Mouse (Mus musculus) hindbrain, postnatal 0 days (tissue): Measurements from ENCODE around the gene Ankrd17. TPM values are rescaled to one million over a fixed set of nuclear protein-coding genes. Genes with fewer than 3 reads are reported as not detected.
A peak's percentile ranks its signal among the peaks of the same experiment; 100 is the strongest.

ENCODE experiments used
- ATAC-seq: fragments of 200-750 bp; cut with Nextera tagmentation; 2 replicates; pipeline ENCODE4 v1.8.0; 2017; ENCODE audit warnings: mild to moderate bottlenecking, moderate TSS enrichment, moderate library complexity
- DNase-seq: peaks from one replicate; pipeline ENCODE4 v3.0.0-alpha.2; 2015; ENCODE audit warnings: low spot score
- H3K27ac ChIP-seq: fragments of 300-500 bp; sonication (generic); 2 replicates; pipeline ENCODE4 v1.5.1; 2014; ENCODE audit warnings: mild to moderate bottlenecking
- H3K27me3 ChIP-seq: fragments of 300-500 bp; sonication (generic); 2 replicates; pipeline ENCODE4 v1.6.1; 2014; ENCODE audit warnings: low read length, mixed read lengths; ENCODE audit not compliant: insufficient read depth
- H3K36me3 ChIP-seq: fragments of 300-500 bp; sonication (generic); 2 replicates; pipeline ENCODE4 v1.6.1; 2014; ENCODE audit warnings: low read length, mixed read lengths; ENCODE audit not compliant: insufficient read depth
- H3K4me1 ChIP-seq: fragments of 300-500 bp; sonication (generic); 2 replicates; pipeline ENCODE4 v1.6.1; 2014; ENCODE audit warnings: antibody characterized with exemption, low read length, mixed read lengths; ENCODE audit not compliant: insufficient read depth
- H3K4me2 ChIP-seq: fragments of 300-500 bp; sonication (generic); 2 replicates; pipeline ENCODE4 v1.6.1; 2014; ENCODE audit warnings: low read depth, mild to moderate bottlenecking, low read length, moderate library complexity, mixed read lengths
- H3K4me3 ChIP-seq: fragments of 300-500 bp; sonication (generic); 2 replicates; pipeline ENCODE4 v1.5.1; 2014; ENCODE audit warnings: low read length
- H3K9ac ChIP-seq: fragments of 300-500 bp; sonication (generic); replicated peaks from 2 replicates; pipeline ENCODE4 v1.6.1; 2014; ENCODE audit warnings: mild to moderate bottlenecking, low read length, moderate library complexity, mixed read lengths
- H3K9me3 ChIP-seq: fragments of 300-500 bp; sonication (generic); 2 replicates; pipeline ENCODE4 v1.6.1; 2016; ENCODE audit warnings: low read length, mixed read lengths
- CTCF ChIP-seq: IDR thresholded peaks from 2 replicates; pipeline ENCODE4 v1.5.1; 2016; ENCODE audit warnings: antibody characterized with exemption, control low read depth, low read depth
- WGBS: fragments of 180-500 bp; shearing (Covaris S2); extraction: QIAGEN DNeasy Blood & Tissue Kit; methylation state at CpG from one replicate; pipeline ENCODE4 v1.1.7; 2014; 5-methylcytosine and 5-hydroxymethylcytosine counted together
- polyA plus RNA-seq: library from polyadenylated mRNA; unstranded; fragments of >200 nt; fragmentation: Nextera tagmentation; extraction: Ambion mirVana; gene quantifications from 2 replicates; pipeline ENCODE4 v1.2.1, GENCODE M21; 2015
- total RNA-seq: library from RNA; depleted of rRNA; stranded (reverse); fragments of >200 nt; gene quantifications from 2 replicates; pipeline ENCODE4 v1.2.3, GENCODE M21; 2014

Gene Ankrd17
- total and polyA plus RNA-seq, 2 experiments from 2014 or later, result 23.2 to 61.1 TPM

GRCm38 (mm10) chr5:90226696-90227095, 139.7 kb downstream of the Ankrd17 start:
- no peak for TF ChIP-seq CTCF
- peaks cover 32% of the 10 kb centered on the region; the same call in 1 of the 2 replicates for H3K36me3 ChIP-seq
- no peak overlapping the region for H3K4me2 ChIP-seq
- no peaks in the 10 kb centered on the region for H3K9me3 ChIP-seq
- H3K27ac ChIP-seq, result no peak overlapping the region
- no peak overlapping the region for H3K4me3 ChIP-seq
- H3K27me3 ChIP-seq, result no peaks in the 10 kb centered on the region
- no peak for DNase-seq
- no peak for ATAC-seq
- WGBS, result 97% methylated on average over 3 of the region's 3 CpGs
- no peak overlapping the region for H3K9ac ChIP-seq
- H3K4me1 ChIP-seq, result no peaks in the 10 kb centered on the region

DNA sequence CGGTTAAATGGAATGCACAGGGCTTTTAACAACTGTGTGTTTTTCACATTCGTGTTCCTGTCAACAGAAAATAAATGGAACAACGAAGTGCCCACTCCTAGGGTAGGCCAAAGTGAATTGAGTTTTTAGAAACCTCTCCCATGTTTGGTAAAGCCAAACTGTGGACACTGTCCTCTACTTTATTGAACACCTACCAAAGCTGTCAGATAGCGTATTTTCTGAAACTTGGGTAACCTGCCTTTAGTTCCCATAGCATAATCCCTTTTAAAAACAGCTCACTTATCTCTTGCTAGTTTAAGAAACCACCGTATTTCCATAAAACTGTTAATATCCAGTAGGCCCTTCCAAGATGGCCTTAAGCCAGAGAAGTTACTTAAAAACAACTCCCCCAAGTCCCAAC, 141.6 kb downstream of the Ankrd17 start:
- ATAC-seq (no peak), DNase-seq (no peak)
- Histone ChIP-seq H3K9ac (no peak overlapping the region), H3K27me3 (no peaks in the 10 kb centered on the region), H3K4me3 (no peak overlapping the region), H3K36me3 (peaks cover 29% of the 10 kb centered on the region; the same call in 1 of the 2 replicates), H3K4me2 (no peak overlapping the region), H3K9me3 (no peaks in the 10 kb centered on the region), H3K27ac (no peak overlapping the region), H3K4me1 (no peaks in the 10 kb centered on the region)
- no peak for TF ChIP-seq CTCF
- 87% methylated on average over 5 of the region's 5 CpGs for WGBS

GRCm38 (mm10) chr5:90223534-90224381, 142.6 kb downstream of the Ankrd17 start, which contains the start of gene Cox18:
TSS of gene Cox18 (minus strand) at chr5:90224001.
- Histone ChIP-seq H3K9ac (peak within 1 kb of the TSS; percentile 81), H3K4me1 (no peaks in the 10 kb centered on the region), H3K27me3 (no peaks in the 10 kb centered on the region), H3K4me3 (peak within 1 kb of the TSS; percentile 84), H3K36me3 (peaks cover 21% of the 10 kb centered on the region; the same call in 1 of the 2 replicates), H3K9me3 (no peaks in the 10 kb centered on the region), H3K27ac (peak within 1 kb of the TSS; percentile 90), H3K4me2 (peak within 1 kb of the TSS; percentile 69)
- DNase-seq (peak; percentile 99), ATAC-seq (peak; percentile 97)
- under 1% methylated on average over 62 of the region's 62 CpGs for WGBS
- TF ChIP-seq CTCF, result peak; percentile 46

DNA sequence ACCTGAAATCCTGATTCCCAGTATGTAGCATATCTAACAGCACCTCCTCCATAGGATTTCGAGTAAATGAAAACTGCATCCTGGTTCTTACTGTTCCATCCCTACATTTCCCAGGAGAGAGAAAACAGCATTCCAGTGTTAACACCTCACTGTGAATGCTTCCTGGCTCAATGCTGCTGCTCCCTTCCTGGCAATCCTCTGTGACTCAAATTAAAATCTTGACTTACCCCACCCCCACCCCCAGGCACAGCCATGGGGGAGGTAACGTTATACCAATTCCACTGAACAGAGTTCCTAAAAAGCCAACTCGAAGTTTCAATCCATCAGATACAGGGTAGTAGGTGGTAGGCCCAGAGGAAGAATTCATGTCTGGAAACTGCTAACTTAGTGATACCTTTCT, 143.4 kb downstream of the Ankrd17 start:
- Histone ChIP-seq H3K36me3 (peaks cover 26% of the 10 kb centered on the region; the same call in 1 of the 2 replicates), H3K4me2 (peak overlapping the region; percentile 69), H3K9me3 (no peaks in the 10 kb centered on the region), H3K4me3 (peak overlapping the region; percentile 84), H3K4me1 (no peaks in the 10 kb centered on the region), H3K27ac (peak overlapping the region; percentile 90; the same call in 1 of the 2 replicates), H3K9ac (peak overlapping the region; percentile 81), H3K27me3 (no peaks in the 10 kb centered on the region)
- WGBS, result 39% methylated on average over 3 of the region's 3 CpGs
- no peak for TF ChIP-seq CTCF
- DNase-seq, result no peak
- no peak for ATAC-seq

DNA sequence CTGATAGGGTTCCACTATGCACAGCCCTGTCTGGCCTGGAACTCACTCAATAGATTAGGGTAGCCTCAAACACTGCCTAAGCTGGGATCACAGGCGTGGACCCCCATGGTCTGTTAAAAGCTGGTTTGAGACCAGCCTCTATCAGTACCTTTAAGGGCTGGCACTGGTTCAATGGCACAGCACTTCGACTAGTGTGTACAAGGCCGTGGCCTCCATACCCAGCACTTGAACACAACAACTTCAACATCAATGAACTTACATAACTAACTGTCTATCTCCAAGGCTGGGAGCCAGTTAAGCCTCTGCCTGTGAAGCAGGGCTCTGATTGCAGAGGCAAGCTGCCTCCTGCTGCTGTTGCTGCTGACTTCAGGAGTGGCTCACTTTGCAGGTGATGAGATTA, 148.6 kb downstream of the Ankrd17 start:
- ATAC-seq (no peak), DNase-seq (no peak)
- H3K9ac ChIP-seq, result no peak overlapping the region
- peaks cover 37% of the 10 kb centered on the region; the same call in 1 of the 2 replicates for H3K36me3 ChIP-seq
- no peak overlapping the region for H3K27ac ChIP-seq
- H3K4me3 ChIP-seq, result no peak overlapping the region
- no peak overlapping the region for H3K4me2 ChIP-seq
- no peaks in the 10 kb centered on the region for H3K27me3 ChIP-seq
- no peaks in the 10 kb centered on the region for H3K9me3 ChIP-seq
- no peaks in the 10 kb centered on the region for H3K4me1 ChIP-seq
- TF ChIP-seq CTCF, result no peak
- WGBS, result 94% methylated on average over 3 of the region's 3 CpGs

- Histone ChIP-seq H3K9me3 (no peaks in the 10 kb centered on the region), H3K4me2 (no peak overlapping the region), H3K4me3 (no peak overlapping the region), H3K36me3 (peaks cover 37% of the 10 kb centered on the region; the same call in 1 of the 2 replicates), H3K9ac (no peak overlapping the region), H3K4me1 (no peaks in the 10 kb centered on the region), H3K27ac (no peak overlapping the region), H3K27me3 (no peaks in the 10 kb centered on the region)
- 93% methylated on average over 12 of the region's 12 CpGs for WGBS
- ATAC-seq, result no peak
- no peak for DNase-seq
- TF ChIP-seq CTCF, result no peak
These were observed 149.2 kb downstream of the Ankrd17 start for GRCm38 (mm10) chr5:90217226-90217625.

DNA sequence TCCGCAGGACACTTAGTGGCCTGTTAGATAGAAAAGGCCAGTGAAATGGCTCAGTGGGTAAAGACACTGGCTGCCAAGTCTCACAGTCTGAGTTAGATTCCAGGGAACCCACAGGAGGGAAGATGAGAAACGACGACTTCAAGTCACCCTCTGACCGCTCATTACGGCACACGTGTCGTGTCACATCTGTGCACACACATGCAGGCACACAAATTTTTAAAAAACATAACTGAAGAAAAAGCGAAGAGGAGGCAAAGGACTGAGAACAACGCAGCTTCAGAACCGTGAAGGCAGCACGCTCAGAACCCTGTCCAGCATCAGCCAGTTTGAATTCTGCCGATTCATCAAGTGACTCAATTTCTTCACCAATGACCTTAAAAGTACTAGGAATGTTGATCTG, 153.0 kb downstream of the Ankrd17 start:
- ATAC-seq, result no peak
- Histone ChIP-seq H3K9ac (no peak overlapping the region), H3K4me1 (no peaks in the 10 kb centered on the region), H3K27ac (no peak overlapping the region), H3K4me2 (no peak overlapping the region), H3K36me3 (peaks cover 24% of the 10 kb centered on the region; the same call in 1 of the 2 replicates), H3K27me3 (no peaks in the 10 kb centered on the region), H3K4me3 (no peak overlapping the region), H3K9me3 (no peaks in the 10 kb centered on the region)
- TF ChIP-seq CTCF, result no peak
- no peak for DNase-seq
- 94% methylated on average over 12 of the region's 12 CpGs for WGBS
